Comparison of ENCODE assay signal across 11 mouse cellular contexts in the genomic region with DNA sequence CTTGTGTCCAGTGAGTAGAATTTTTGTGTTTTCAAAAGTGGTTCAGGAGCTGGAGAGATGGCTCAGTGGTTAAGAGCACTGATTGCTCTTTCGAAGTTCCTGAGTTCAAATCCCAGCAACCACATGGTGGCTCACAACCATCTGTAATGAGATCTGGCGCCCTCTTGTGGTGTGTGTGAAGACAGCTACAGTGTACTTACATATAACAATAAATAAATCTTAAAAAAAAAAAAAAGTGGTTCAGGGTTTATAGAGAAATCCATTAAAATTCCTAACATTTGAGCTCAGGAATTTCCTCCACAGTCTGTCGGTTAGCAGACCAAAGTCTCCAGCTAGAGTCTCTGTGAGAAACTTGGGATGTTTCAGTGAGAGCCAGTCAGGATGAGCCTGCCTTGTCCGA. TPM values are rescaled to one million over a fixed set of nuclear protein-coding genes. Genes with fewer than 3 reads are reported as not detected.
DNase-seq lines count a peak whose midpoint lies in the region; ATAC-seq and TF ChIP-seq lines count a peak whose summit lies in the region.
"Not testable (repeated sequence)": the region's sequence is repeated elsewhere in the genome, so short reads cannot be mapped to it uniquely, and the experiment has no call there.
"Had no signal": no experiment of that assay in that cellular context is flagged by ENCODE, and none has a peak within 500 bp of the region (broad histone marks: within the 10 kb centered on the region; RNA-seq: fewer than 3 reads in every experiment).

No protein-coding gene starts in this region.

- H3K9me3 ChIP-seq in liver, postnatal 0 days (ENCODE audit: low read length), result not testable (repeated sequence)

- intact Hi-C loops in heart, adult 2 months (cut with DNase I), result loop anchor here (5.0 kb wide), 2 partner anchors 36 to 49 kb away; a partner anchor contains a TSS

- 80% methylated on average over 4 of the region's 4 CpGs for WGBS in heart, adult 2 months
- WGBS in liver, postnatal 0 days (ENCODE audit: insufficient replicate concordance), result 69% methylated on average over 4 of the region's 4 CpGs

- H3K79me2 ChIP-seq in heart, adult 2 months (replicated peaks; ENCODE audit: control insufficient read depth, insufficient read depth, low read length), result not testable (repeated sequence)

- H3K4me3 ChIP-seq in heart, adult 2 months; liver, postnatal 0 days (ENCODE audit: low read depth, low read length): not testable (repeated sequence)

- CTCF ChIA-PET in Patski (lab: Charles Lee), result interaction anchor here (0.8 to 2.4 kb wide), 11 partner anchors 10 to 47 kb away, joined by 3 to 13 read pairs (median 6); a partner anchor contains a TSS

- TF ChIP-seq EP300 in heart, adult 2 months (IDR thresholded peaks at IDR 0.05; ENCODE audit: insufficient read depth, low read depth, low read length); liver, postnatal 0 days (IDR thresholded peaks at IDR 0.05; ENCODE audit: low read depth): not testable (repeated sequence)

- peak; percentile 75 for TF ChIP-seq CTCF in Patski (IDR thresholded peaks at IDR 0.05)
- peak; percentile 73 for TF ChIP-seq CTCF in heart, adult 2 months (IDR thresholded peaks at IDR 0.05)
- peak; percentile 52 for TF ChIP-seq CTCF in liver, postnatal 0 days (IDR thresholded peaks at IDR 0.05; ENCODE audit: low read depth)

- POLR2A ChIA-PET in Patski (lab: Charles Lee), result interaction anchor here (0.5 kb wide), 1 partner anchor 14 kb away, joined by 3 read pairs; no protein-coding TSS in a partner anchor

- not testable (repeated sequence) for H3K9ac ChIP-seq in heart, adult 2 months (ENCODE audit: low read depth, low read length); liver, postnatal 0 days (replicated peaks)

- ATAC-seq in Patski; liver, postnatal 0 days: not testable (repeated sequence)

- not testable (repeated sequence) for H3K27ac ChIP-seq in heart, adult 2 months; liver, postnatal 0 days (ENCODE audit: low read depth)

- in situ Hi-C loops in Patski (cut with MboI; ENCODE audit: low pct_unique_long_range_greater_than_20kb), result not testable (repeated sequence)

- H3K36me3 ChIP-seq in heart, adult 2 months (ENCODE audit: control insufficient read depth, insufficient read depth, low read length), result peaks cover 33% of the 10 kb centered on the region
- H3K36me3 ChIP-seq in liver, postnatal 0 days (replicated peaks; ENCODE audit: insufficient read depth, low read length), result peaks cover 57% of the 10 kb centered on the region

- H3K27me3 ChIP-seq in Patski; heart, adult 2 months (ENCODE audit: control insufficient read depth, insufficient read depth, low read length); liver, postnatal 0 days (ENCODE audit: insufficient read depth, low read length): not testable (repeated sequence)

- H3K4me1 ChIP-seq in heart, adult 2 months (ENCODE audit: control insufficient read depth, insufficient read depth, low read length); liver, postnatal 0 days (ENCODE audit: insufficient read depth): not testable (repeated sequence)

- not testable (repeated sequence) for H3K4me2 ChIP-seq in liver, postnatal 0 days (ENCODE audit: low read depth, low read length)

- DNase-seq in A20 (ENCODE audit: low read depth, low spot score), result peak; percentile 35
- DNase-seq in Patski (ENCODE audit: low read depth, low spot score); heart, adult 2 months; liver, postnatal 0 days: not testable (repeated sequence)
- DNase-seq in cerebellum, postnatal 10 days, result peak; percentile 37 to 42
- peak; percentile 57 for DNase-seq in kidney, postnatal 10 days
- DNase-seq in retina, embryonic 14.5 days (ENCODE audit: low spot score), result peak; percentile 28
- peak; percentile 51 for DNase-seq in thymus, postnatal 14 days

- TF ChIP-seq POLR2A in heart, adult 2 months (IDR thresholded peaks at IDR 0.05; ENCODE audit: insufficient read depth, low read depth, low read length), result not testable (repeated sequence)

RNA-seq across cellular contexts. Expression of a gene that starts 11.5 kb away (rescaled TPM):
- polyA plus RNA-seq in Patski (2021), result 0.17 TPM
- not detected for total RNA-seq in heart, adult 2 months (2021)
- polyA plus RNA-seq in heart, adult 2 months (2012; rRNA removed), result not detected in 2 replicates
- not detected in 2 replicates for polyA plus RNA-seq in liver, postnatal 0 days (2015; fragmentation: Nextera tagmentation; extraction: Ambion mirVana)
- total RNA-seq: adrenal gland, adult 8-10 months; heart, adult 8-10 months; layer of hippocampus, adult 18-20 months had no signal

RNA-seq across cellular contexts. Expression of a gene that starts 14.7 kb away (rescaled TPM):
- polyA plus RNA-seq in Patski (2021), result 550 TPM
- 100 to 1,000 TPM; 366 to 372 TPM for total RNA-seq in heart, adult 2 months (2021)
- polyA plus RNA-seq in heart, adult 2 months (2012; rRNA removed), result 314 and 519 TPM in 2 replicates
- 125 and 128 TPM in 2 replicates for polyA plus RNA-seq in liver, postnatal 0 days (2015; fragmentation: Nextera tagmentation; extraction: Ambion mirVana)

RNA-seq across cellular contexts. Expression of a gene that starts 37.5 kb away (rescaled TPM):
- 41.7 TPM for polyA plus RNA-seq in Patski (2021)
- 1 to 10 TPM; 9.0 to 9.5 TPM for total RNA-seq in heart, adult 2 months (2021)
- polyA plus RNA-seq in heart, adult 2 months (2012; rRNA removed), result 3.4 and 5.9 TPM in 2 replicates
- 1.1 and 1.4 TPM in 2 replicates for polyA plus RNA-seq in liver, postnatal 0 days (2015; fragmentation: Nextera tagmentation; extraction: Ambion mirVana)
